Mouse (Mus musculus): Measurements from ENCODE around the gene Lgals3bp.

GRCm38 (mm10) chr11:118443201-118443970, 41.5 kb upstream of the Lgals3bp start:
- peak; percentile 96 to 97 for TF ChIP-seq CTCF (conservative IDR thresholded peaks at IDR 0.05 in 1 of 2, IDR thresholded peaks at IDR 0.05 in 1 of 2; ENCODE audit: low read depth in 2 of 2, low read length in 2 of 2)
- TF ChIP-seq UBTF (IDR thresholded peaks at IDR 0.05; ENCODE audit: low read depth, low read length): no peak
- TF ChIP-seq SIN3A (IDR thresholded peaks at IDR 0.05; ENCODE audit: low read length): no peak
- TF ChIP-seq POLR2A (IDR thresholded peaks at IDR 0.05; ENCODE audit: low read depth, low read length): no peak
- TF ChIP-seq CHD2 (IDR thresholded peaks at IDR 0.05; ENCODE audit: low read length): 0 out of 2 replicates have a peak, but pooled peaks have one; percentile 28
- no peak for TF ChIP-seq ZMIZ1 (IDR thresholded peaks at IDR 0.05; ENCODE audit: low read depth, low read length)
- no peak for TF ChIP-seq GABPA (IDR thresholded peaks at IDR 0.05; ENCODE audit: insufficient replicate concordance, low read depth, low read length)
- TF ChIP-seq MAX (IDR thresholded peaks at IDR 0.05; ENCODE audit: low read length): 0 out of 2 replicates have a peak, but pooled peaks have one; percentile 21
- TF ChIP-seq ZC3H11A (IDR thresholded peaks at IDR 0.05; ENCODE audit: low read depth, low read length): peak; percentile 78
- no peak for TF ChIP-seq ZNF384 (IDR thresholded peaks at IDR 0.05; ENCODE audit: low read depth, low read length)
- TF ChIP-seq RCOR1 (conservative IDR thresholded peaks at IDR 0.05; ENCODE audit: low read depth, low read length): no peak
- TF ChIP-seq BHLHE40 (IDR thresholded peaks at IDR 0.05; ENCODE audit: low read depth, low read length): no peak

Measured in CH12.LX (cell line).